Mouse (Mus musculus) heart, embryonic 16.5 days (tissue): ENCODE results near the gene Lta. TPM values are rescaled to one million over a fixed set of nuclear protein-coding genes. Genes with fewer than 3 reads are reported as not detected.

Experiments
- ATAC-seq: fragments of 200-750 bp; cut with Nextera tagmentation; replicated peaks from 2 replicates; pipeline ENCODE4 v1.8.0; 2017; ENCODE audit warnings: moderate number of reproducible peaks; ENCODE audit not compliant: insufficient read depth, low FRiP score; ENCODE audit errors: extremely low read depth
- H3K27ac ChIP-seq: fragments of 300-500 bp; sonication (generic); 2 replicates; pipeline ENCODE4 v1.5.1; 2014; ENCODE audit warnings: mild to moderate bottlenecking, low read length, control low read depth, moderate library complexity
- H3K27me3 ChIP-seq: fragments of 300-500 bp; sonication (generic); 2 replicates; pipeline ENCODE4 v1.6.1; 2014; ENCODE audit warnings: low read length, mixed read lengths; ENCODE audit not compliant: control insufficient read depth, insufficient read depth
- H3K36me3 ChIP-seq: fragments of 300-500 bp; sonication (generic); 2 replicates; pipeline ENCODE4 v1.6.1; 2014; ENCODE audit not compliant: control insufficient read depth, insufficient read depth
- H3K4me1 ChIP-seq: fragments of 300-500 bp; sonication (generic); 2 replicates; pipeline ENCODE4 v1.6.1; 2014; ENCODE audit warnings: low read length, mixed read lengths; ENCODE audit not compliant: control insufficient read depth, insufficient read depth
- H3K4me2 ChIP-seq: fragments of 300-500 bp; sonication (generic); 2 replicates; pipeline ENCODE4 v1.6.1; 2014; ENCODE audit warnings: low read depth, mild to moderate bottlenecking, control low read depth, low read length
- H3K4me3 ChIP-seq: fragments of 300-500 bp; sonication (generic); 2 replicates; pipeline ENCODE4 v1.5.1; 2014; ENCODE audit warnings: mild to moderate bottlenecking, control low read depth, low read length
- H3K9ac ChIP-seq: fragments of 300-500 bp; sonication (generic); 2 replicates; pipeline ENCODE4 v1.6.1; 2014; ENCODE audit warnings: low read length, control low read depth
- H3K9me3 ChIP-seq: fragments of 300-500 bp; sonication (generic); replicated peaks from 2 replicates; pipeline ENCODE4 v1.6.1; 2016; ENCODE audit warnings: low read length; ENCODE audit not compliant: control insufficient read depth
- WGBS: fragments of 180-500 bp; shearing (Covaris S2); extraction: QIAGEN DNeasy Blood & Tissue Kit; methylation state at CpG from one replicate; pipeline ENCODE4 v1.1.7; 2014; 5-methylcytosine and 5-hydroxymethylcytosine counted together
- polyA plus RNA-seq: library from polyadenylated mRNA; unstranded; fragments of >200 nt; fragmentation: Nextera tagmentation; extraction: Ambion mirVana; gene quantifications from 2 replicates; pipeline ENCODE4 v1.2.1, GENCODE M21; 2015

Lta gene
- 0.27 and 0.79 TPM in 2 replicates for polyA plus RNA-seq

- H3K9me3 ChIP-seq, result no peaks in the 10 kb centered on the region
- H3K27me3 ChIP-seq, result peaks cover 36% of the 10 kb centered on the region
- H3K4me2 ChIP-seq, result no peak within 1 kb of the TSS; the same call in 1 of the 2 replicates
- peak; percentile 71; the same call in 1 of the 2 replicates for ATAC-seq
- 0 out of 2 replicates have a peak, but pooled peaks cover 4% of the 10 kb centered on the region for H3K4me1 ChIP-seq
- H3K9ac ChIP-seq, result peak within 1 kb of the TSS; percentile 53
- 22% methylated on average over 20 of the region's 20 CpGs for WGBS
- H3K27ac ChIP-seq, result no peak within 1 kb of the TSS
- H3K4me3 ChIP-seq, result no peak within 1 kb of the TSS
- no peaks in the 10 kb centered on the region for H3K36me3 ChIP-seq
Observed at GRCm38 (mm10) chr17:35204494-35205379, at the start of gene Lta. Gene Lta, minus strand, starts transcription at chr17:35205351.

- Histone ChIP-seq H3K4me1 (peaks cover 3% of the 10 kb centered on the region; the same call in 1 of the 2 replicates), H3K9ac (no peak overlapping the region), H3K36me3 (peaks cover 44% of the 10 kb centered on the region), H3K27me3 (no peaks in the 10 kb centered on the region), H3K9me3 (no peaks in the 10 kb centered on the region), H3K4me2 (no peak overlapping the region), H3K4me3 (no peak overlapping the region), H3K27ac (no peak overlapping the region)
- 60% methylated on average over 11 of the region's 11 CpGs for WGBS
- ATAC-seq, result no peak
Observed at GRCm38 (mm10) chr17:35254241-35255098, 49.3 kb upstream of the Lta start.

- WGBS, result 83% methylated on average over 32 of the region's 32 CpGs
- H3K9me3 ChIP-seq, result no peaks in the 10 kb centered on the region
- ATAC-seq, result no peak
- no peak overlapping the region for H3K4me3 ChIP-seq
- no peak overlapping the region for H3K27ac ChIP-seq
- no peak overlapping the region for H3K4me2 ChIP-seq
- peaks cover 53% of the 10 kb centered on the region for H3K36me3 ChIP-seq
- no peaks in the 10 kb centered on the region for H3K27me3 ChIP-seq
- H3K9ac ChIP-seq, result no peak overlapping the region
- peaks cover 3% of the 10 kb centered on the region; the same call in 1 of the 2 replicates for H3K4me1 ChIP-seq
Observed at GRCm38 (mm10) chr17:35253293-35254093, 48.3 kb upstream of the Lta start.

DNA sequence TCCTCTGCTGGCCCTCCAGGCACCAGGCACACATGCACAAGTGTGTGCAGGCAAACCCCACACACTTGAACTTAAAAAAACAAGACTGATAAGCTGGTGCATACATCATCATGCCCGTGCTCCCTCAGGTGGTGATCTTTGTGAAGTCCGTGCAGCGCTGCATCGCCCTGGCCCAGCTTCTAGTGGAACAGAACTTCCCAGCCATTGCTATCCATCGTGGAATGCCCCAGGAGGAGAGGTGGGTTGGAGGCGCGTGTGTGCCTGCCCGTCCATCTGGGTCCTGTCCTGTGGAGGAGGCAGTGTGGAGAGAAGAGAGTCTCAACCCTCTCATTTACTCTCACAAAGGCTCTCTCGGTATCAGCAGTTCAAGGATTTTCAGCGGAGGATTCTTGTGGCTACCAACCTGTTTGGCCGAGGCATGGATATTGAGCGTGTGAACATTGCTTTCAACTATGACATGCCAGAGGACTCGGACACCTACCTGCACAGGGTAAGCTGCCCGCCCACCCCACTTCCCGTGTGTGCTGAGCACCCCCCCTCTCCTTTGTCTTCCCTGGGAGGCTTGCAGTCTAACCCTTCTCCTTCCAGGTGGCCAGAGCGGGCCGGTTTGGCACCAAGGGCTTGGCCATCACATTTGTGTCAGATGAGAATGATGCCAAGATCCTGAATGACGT lies 47.6 kb upstream of the Lta start:
- no peak overlapping the region for H3K27ac ChIP-seq
- ATAC-seq, result no peak
- H3K36me3 ChIP-seq, result peaks cover 61% of the 10 kb centered on the region
- WGBS, result 79% methylated on average over 18 of the region's 18 CpGs
- no peak overlapping the region for H3K4me2 ChIP-seq
- no peaks in the 10 kb centered on the region for H3K9me3 ChIP-seq
- H3K4me1 ChIP-seq, result peaks cover 1% of the 10 kb centered on the region; the same call in 1 of the 2 replicates
- H3K27me3 ChIP-seq, result no peaks in the 10 kb centered on the region
- no peak overlapping the region for H3K9ac ChIP-seq
- no peak overlapping the region for H3K4me3 ChIP-seq

DNA sequence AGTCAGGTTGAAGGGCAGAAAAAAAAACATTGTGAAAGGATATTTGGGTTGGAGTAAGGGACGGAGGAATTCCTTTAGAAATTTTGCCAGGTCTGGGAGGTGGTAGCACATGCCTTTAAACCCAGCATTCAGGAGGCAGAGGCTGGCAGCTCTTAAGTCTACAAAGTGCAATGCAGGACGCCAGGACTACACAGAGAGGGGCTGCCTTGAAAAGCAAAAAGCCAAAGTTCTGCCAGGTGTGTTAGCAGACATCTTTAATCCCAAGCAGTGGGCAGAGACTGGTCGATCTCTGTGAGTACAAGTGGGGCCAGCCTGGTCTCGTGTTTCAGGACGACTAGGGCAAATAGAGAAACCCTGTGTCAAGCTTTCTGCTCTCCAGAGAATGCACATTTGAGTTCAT lies 46.8 kb upstream of the Lta start:
- no peak for ATAC-seq
- H3K36me3 ChIP-seq, result peaks cover 69% of the 10 kb centered on the region
- H3K27ac ChIP-seq, result no peak overlapping the region
- no peaks in the 10 kb centered on the region for H3K9me3 ChIP-seq
- no peak overlapping the region for H3K4me3 ChIP-seq
- H3K4me1 ChIP-seq, result peaks cover 5% of the 10 kb centered on the region; the same call in 1 of the 2 replicates
- 78% methylated on average over 5 of the region's 5 CpGs for WGBS
- no peaks in the 10 kb centered on the region for H3K27me3 ChIP-seq
- H3K4me2 ChIP-seq, result no peak overlapping the region
- H3K9ac ChIP-seq, result no peak overlapping the region

DNA sequence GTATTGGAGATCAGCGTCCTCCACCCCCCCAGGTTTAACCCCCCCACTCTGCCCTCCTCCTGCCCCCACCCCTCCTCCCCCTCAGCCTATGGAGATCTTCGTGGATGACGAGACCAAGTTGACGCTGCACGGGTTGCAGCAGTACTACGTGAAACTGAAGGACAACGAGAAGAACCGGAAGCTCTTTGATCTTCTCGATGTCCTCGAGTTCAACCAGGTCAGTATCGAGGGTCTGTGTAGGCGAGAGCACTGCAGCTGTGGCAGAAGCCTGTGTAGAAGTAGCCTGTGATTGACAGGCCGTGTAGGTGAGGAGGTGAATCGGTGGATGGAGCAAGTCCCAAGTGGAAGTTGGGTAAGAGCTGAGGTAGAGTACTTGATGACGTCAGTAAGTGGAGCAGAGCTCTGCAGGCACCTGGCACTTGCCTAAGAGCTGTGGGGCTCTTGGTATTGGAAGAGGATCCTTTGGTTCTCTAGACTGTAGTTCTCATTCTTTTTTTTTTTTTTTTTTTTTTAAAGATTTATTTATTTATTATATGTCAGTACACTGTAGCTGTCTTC lies 46.1 kb upstream of the Lta start:
- no peak for ATAC-seq
- WGBS, result 70% methylated on average over 15 of the region's 15 CpGs
- Histone ChIP-seq H3K4me2 (no peak overlapping the region), H3K9ac (no peak overlapping the region), H3K36me3 (peaks cover 76% of the 10 kb centered on the region), H3K4me3 (no peak overlapping the region), H3K27me3 (no peaks in the 10 kb centered on the region), H3K9me3 (no peaks in the 10 kb centered on the region), H3K4me1 (peaks cover 6% of the 10 kb centered on the region), H3K27ac (no peak overlapping the region)

GRCm38 (mm10) chr17:35250348-35251120 lies 45.4 kb upstream of the Lta start:
- no peaks in the 10 kb centered on the region for H3K9me3 ChIP-seq
- peaks cover 13% of the 10 kb centered on the region for H3K4me1 ChIP-seq
- H3K36me3 ChIP-seq, result peaks cover 83% of the 10 kb centered on the region
- H3K4me2 ChIP-seq, result no peak overlapping the region
- no peak overlapping the region for H3K27ac ChIP-seq
- no peak overlapping the region for H3K9ac ChIP-seq
- H3K27me3 ChIP-seq, result no peaks in the 10 kb centered on the region
- no peak overlapping the region for H3K4me3 ChIP-seq
- no peak for ATAC-seq
- WGBS, result 81% methylated on average over 3 of the region's 3 CpGs
